Mouse (Mus musculus) frontal cortex, postnatal 36 days (tissue): Measurements from ENCODE around the gene Adamtsl4.
"Not testable (repeated sequence)": the region's sequence is repeated elsewhere in the genome, so short reads cannot be mapped to it uniquely, and the experiment has no call there.

Source experiments
- DNase-seq, 2 experiments: peaks; one replicate each; pipeline ENCODE4 v3.0.0; 2022; ENCODE audit warnings: low spot score in 2 of 2

Adamtsl4 gene

GRCm38 (mm10) chr3:95660788-95661478 lies 26.8 kb downstream of the Adamtsl4 start:
- no peak for DNase-seq

- no peak for DNase-seq
Measured at GRCm38 (mm10) chr3:95659948-95660347, 27.8 kb downstream of the Adamtsl4 start.

GRCm38 (mm10) chr3:95658868-95659712 lies 28.6 kb downstream of the Adamtsl4 start:
- peak; percentile 61 to 67 for DNase-seq

- peak; percentile 92 to 94 for DNase-seq
Measured at GRCm38 (mm10) chr3:95658236-95658867, 29.4 kb downstream of the Adamtsl4 start, which contains the start of gene Mcl1. Mcl1 (plus strand) TSS chr3:95658788.

- DNase-seq, result no peak
Measured at GRCm38 (mm10) chr3:95657711-95658110, 30.0 kb downstream of the Adamtsl4 start.

- no peak for DNase-seq
Measured at GRCm38 (mm10) chr3:95657108-95657507, 30.6 kb downstream of the Adamtsl4 start.

GRCm38 (mm10) chr3:95655437-95655836 lies 32.3 kb downstream of the Adamtsl4 start:
- DNase-seq, result no peak

- DNase-seq, result not testable (repeated sequence)
Measured at GRCm38 (mm10) chr3:95654371-95654770, 33.3 kb downstream of the Adamtsl4 start.

GRCm38 (mm10) chr3:95653473-95654034 lies 34.2 kb downstream of the Adamtsl4 start:
- DNase-seq, result no peak

GRCm38 (mm10) chr3:95652871-95653270 lies 34.8 kb downstream of the Adamtsl4 start:
- no peak for DNase-seq

GRCm38 (mm10) chr3:95652204-95652811 lies 35.4 kb downstream of the Adamtsl4 start:
- DNase-seq, result no peak

GRCm38 (mm10) chr3:95651391-95652203 lies 36.1 kb downstream of the Adamtsl4 start:
- no peak for DNase-seq

- no peak for DNase-seq
Measured at GRCm38 (mm10) chr3:95651033-95651373, 36.7 kb downstream of the Adamtsl4 start.

- DNase-seq, result no peak
Measured at GRCm38 (mm10) chr3:95650276-95651032, 37.3 kb downstream of the Adamtsl4 start.

- no peak for DNase-seq
Measured at GRCm38 (mm10) chr3:95648016-95648415, 39.7 kb downstream of the Adamtsl4 start.

GRCm38 (mm10) chr3:95645313-95646235 lies 42.1 kb downstream of the Adamtsl4 start:
- no peak for DNase-seq

- DNase-seq, result no peak
Measured at GRCm38 (mm10) chr3:95643097-95643496, 44.6 kb downstream of the Adamtsl4 start.

- no peak for DNase-seq
Measured at GRCm38 (mm10) chr3:95639694-95640093, 48.0 kb downstream of the Adamtsl4 start.

GRCm38 (mm10) chr3:95636072-95636471 lies 51.6 kb downstream of the Adamtsl4 start:
- no peak for DNase-seq
